Mouse (Mus musculus): Measurements from ENCODE around the gene Ugt2b37. TPM values are rescaled to one million over a fixed set of nuclear protein-coding genes. Genes with fewer than 3 reads are reported as not detected.

The Ugt2b37 gene
- not detected for polyA plus RNA-seq (2014; fragmentation: Illumina TruSeq; extraction: RNeasy Lipid Tissue Mini Kit (QIAGEN cat#74804); ENCODE audit: low read depth, low replicate concordance)

DNA sequence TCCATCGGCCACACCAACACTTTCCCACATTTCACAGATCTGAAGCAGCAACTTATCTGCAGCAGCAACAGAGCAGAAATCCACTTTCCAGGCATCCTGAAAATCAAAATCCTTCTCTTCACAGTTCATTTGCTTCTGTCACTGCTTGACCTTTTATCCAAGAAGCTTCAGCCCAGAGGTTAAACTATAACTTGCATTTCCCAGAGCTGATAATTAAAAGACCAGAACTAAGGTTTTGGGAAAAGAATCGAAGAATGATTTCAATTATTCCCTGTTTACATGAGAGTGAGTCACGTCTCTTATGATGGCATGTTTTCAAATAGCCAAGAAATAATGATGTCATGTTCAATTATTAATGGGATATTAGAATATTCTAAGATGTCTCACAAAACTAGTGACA is at the start of gene Ugt2b37:
Gene Ugt2b37, minus strand, starts transcription at position 129 of the 400 bp plus-strand sequence.

Other genes starting within 250 kb of the Ugt2b37 start
- not detected for gene Ugt2b36, start 162.2 kb downstream of the Ugt2b37 start, polyA plus RNA-seq (2014; fragmentation: Illumina TruSeq; extraction: RNeasy Lipid Tissue Mini Kit (QIAGEN cat#74804); ENCODE audit: low read depth, low replicate concordance)
- not detected for gene Ugt2b5, start 114.5 kb downstream of the Ugt2b37 start, polyA plus RNA-seq (2014; fragmentation: Illumina TruSeq; extraction: RNeasy Lipid Tissue Mini Kit (QIAGEN cat#74804); ENCODE audit: low read depth, low replicate concordance)
- gene Ugt2a3, start 82.4 kb upstream of the Ugt2b37 start, polyA plus RNA-seq (2014; fragmentation: Illumina TruSeq; extraction: RNeasy Lipid Tissue Mini Kit (QIAGEN cat#74804); ENCODE audit: low read depth, low replicate concordance): not detected
- not detected for gene Ugt2b38, start 169.4 kb upstream of the Ugt2b37 start, polyA plus RNA-seq (2014; fragmentation: Illumina TruSeq; extraction: RNeasy Lipid Tissue Mini Kit (QIAGEN cat#74804); ENCODE audit: low read depth, low replicate concordance)
- not detected for gene Ugt2a2, start 227.5 kb upstream of the Ugt2b37 start, polyA plus RNA-seq (2014; fragmentation: Illumina TruSeq; extraction: RNeasy Lipid Tissue Mini Kit (QIAGEN cat#74804); ENCODE audit: low read depth, low replicate concordance)
- not detected for gene Gm43638, start 232.0 kb upstream of the Ugt2b37 start, polyA plus RNA-seq (2014; fragmentation: Illumina TruSeq; extraction: RNeasy Lipid Tissue Mini Kit (QIAGEN cat#74804); ENCODE audit: low read depth, low replicate concordance)
- gene Ugt2a1, start 236.1 kb upstream of the Ugt2b37 start, polyA plus RNA-seq (2014; fragmentation: Illumina TruSeq; extraction: RNeasy Lipid Tissue Mini Kit (QIAGEN cat#74804); ENCODE audit: low read depth, low replicate concordance): 0.11 TPM